Mouse (Mus musculus): ENCODE results near the gene Fry.

Gene Fry

DNA sequence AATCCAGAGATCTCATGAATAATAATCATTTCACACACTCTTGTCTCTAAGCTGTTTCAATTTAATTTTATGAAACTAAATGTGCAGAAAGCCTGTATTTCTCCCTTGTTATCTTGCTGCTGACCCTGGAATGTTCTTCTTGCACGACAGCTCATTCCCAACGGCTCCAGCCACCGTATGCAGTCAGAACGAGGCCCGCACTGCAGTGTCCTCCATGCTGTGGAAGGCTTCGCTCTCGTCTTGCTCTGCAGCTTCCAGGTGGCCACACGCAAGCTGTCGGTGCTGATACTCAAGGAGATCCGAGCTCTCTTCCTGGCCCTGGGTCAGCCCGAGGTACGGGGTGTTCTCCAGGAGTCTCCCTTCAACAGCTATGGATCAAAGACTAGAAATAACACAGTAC, 270.2 kb downstream of the Fry start:
- DNase-seq (ENCODE audit: low spot score in 2 of 2) = no peak

DNA sequence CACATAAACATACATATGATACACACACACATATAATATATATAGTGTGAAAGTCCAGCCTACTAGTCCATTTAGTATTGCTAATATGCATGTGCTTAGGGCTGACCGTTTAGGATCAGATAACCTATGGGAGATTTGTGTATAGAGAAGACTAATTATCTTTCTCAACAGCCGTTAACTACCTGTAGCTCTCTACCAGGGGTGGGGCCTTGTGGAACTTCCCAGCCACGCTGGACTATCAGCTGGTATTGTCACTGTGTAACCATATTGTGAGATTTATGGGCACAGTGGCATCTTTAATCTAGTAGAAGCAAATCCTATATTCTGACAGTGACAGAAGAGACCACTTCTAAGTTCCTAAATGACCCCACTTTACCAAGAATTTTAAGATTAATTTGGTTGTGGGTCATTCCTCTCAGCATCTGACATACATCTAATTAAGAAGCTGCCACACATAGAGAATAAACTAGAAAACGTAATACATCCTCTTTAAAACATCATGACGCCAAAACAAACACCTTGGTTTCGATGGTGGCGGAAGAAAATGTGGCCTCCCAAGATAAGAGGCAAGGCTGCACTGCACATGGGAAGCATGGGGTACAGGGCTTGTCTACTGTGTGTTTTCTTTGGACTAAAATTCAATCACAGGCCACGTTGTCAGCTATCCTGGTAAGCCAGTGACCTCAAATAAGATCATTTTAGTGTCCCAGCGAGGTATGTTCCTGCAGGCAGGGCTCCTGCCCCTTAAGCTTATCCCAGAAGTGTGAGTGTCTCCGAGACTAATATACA, 271.3 kb downstream of the Fry start:
- DNase-seq (ENCODE audit: low spot score in 2 of 2) = no peak

DNA sequence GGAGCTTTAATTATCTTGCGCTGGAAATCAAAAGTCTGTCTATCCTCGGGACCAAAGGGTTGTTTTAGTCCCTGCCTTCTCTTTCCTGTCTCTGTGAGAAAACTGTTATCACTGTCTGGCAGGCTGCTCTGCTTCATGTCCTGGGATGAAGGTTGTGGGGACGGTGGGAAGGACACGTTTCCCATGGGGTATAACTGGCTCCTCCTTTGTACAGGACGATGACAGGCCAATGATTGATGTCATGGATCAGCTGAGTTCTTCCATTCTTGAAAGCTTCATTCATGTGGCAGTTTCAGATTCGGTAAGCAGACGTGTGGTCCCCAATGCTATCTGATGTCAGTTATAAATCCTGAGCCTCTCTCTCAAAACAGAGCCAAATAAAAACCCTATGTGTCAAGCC, 272.0 kb downstream of the Fry start:
- DNase-seq (ENCODE audit: low spot score in 2 of 2) = no peak

DNA sequence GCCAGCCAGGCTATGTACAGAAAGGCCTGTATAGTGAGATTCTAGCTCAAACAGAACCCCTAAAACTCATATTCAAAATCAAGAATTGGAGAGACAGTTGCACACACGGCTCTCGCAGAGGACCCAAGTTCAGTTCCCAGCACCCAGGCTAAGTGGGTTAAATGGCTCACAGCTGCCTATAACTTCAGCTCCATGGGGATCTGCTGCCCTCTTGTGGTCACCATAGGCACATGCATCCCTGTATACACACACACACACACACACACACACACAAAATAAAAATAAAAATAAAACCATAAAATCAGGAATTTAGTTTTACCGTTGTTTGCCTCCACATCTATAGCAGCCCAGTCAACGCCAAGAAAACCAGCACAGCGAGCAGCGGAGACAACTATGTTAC, 276.2 kb downstream of the Fry start:
- no peak for DNase-seq (ENCODE audit: low spot score in 2 of 2)

DNA sequence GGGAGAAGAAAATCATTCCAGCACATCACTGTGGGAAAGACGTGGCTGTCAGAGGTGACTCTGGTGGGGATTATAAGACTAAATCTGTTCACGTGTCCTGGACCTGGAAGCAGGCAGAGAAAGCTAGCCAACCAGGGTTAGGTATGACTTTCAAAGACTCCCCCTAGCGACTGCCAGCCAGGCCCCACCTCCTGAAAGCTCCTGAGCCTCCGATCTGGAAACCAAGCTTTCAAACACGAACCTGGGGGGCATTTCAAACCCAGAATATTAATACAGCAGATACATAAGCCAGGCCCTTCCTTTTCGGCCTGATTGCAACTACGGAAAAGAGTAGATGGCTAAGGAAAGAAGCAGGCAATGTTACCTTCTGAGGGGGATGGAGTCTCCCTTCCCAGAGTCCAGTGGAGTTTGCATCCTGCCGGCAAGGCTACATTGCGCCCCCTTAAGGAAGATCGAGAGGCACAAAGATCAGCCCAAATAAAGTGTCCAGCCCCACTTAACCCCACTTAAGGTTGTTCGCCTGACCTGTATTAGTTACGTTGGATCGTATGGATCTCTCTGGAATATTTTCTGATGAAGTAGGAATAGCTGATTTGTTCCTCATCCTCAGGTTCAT, 284.5 kb downstream of the Fry start:
- DNase-seq (ENCODE audit: low spot score in 2 of 2) = no peak

DNA sequence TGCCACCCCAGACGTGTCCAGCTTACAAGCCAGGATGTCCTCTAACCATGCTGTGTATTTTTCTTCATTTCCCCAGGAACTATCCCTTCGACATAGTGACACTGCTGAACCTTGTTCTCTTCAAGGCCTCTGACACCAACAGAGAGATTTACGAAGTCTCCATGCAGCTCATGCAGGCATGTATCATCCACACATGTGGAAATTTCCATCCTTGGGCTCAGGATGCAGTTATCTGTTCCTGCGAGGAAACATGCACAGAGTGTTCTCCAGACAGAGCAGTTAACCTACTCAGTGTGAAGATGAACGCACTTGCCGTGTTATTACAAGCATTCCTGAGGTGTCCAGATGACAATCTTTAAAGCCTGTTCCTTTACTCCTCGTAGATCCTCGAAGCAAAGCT, 286.4 kb downstream of the Fry start:
- DNase-seq (ENCODE audit: low spot score in 2 of 2) = no peak

DNA sequence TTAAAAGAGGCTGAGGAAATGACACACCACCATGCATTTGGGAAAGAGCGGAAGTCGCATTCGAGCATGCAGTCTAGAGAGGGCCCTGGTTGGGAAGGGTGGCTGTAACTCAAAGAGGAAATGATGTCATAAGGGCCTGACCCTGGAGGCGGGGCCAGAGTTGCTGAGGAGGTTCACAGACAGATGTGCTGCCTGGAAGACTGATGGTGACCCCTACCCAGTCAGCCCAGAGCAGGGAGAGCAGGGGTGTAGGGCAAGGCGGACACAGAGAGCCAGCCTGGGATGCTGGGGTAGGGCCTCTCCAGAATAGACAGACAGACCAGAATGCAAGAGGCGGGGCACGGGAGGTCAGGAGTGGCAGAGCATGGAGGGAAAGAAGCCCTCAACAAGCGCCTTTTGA, 290.5 kb downstream of the Fry start:
- DNase-seq (ENCODE audit: low spot score in 2 of 2) = no peak

DNA sequence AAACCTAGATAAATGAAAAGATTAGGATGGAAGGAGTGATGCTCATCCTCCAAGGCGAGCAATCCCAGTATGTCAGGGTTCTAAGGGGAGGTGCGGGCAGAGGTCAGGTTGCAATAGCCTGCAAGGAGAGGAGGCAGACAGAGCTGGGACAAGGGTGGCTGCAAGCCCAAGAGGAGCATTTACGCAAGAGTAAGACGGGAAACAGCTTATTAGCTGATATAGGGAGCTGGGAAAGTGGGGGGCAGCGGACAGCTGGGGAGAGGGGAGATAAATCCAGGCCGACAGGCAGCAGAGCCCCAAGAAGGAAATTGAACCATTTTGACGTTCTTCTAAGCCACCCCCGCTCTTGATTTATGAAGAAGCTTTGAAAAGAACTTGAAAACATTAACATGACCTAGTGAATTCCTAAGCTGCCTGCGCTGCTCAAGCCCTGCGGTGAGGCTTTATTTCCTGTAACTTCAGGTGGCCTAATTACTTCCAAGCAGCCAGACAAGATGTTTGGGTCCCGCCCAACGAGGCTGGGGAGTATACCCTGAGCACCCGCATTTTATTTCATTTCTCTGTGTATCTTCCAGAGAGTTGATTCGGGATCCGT, 291.1 kb downstream of the Fry start:
- no peak for DNase-seq (ENCODE audit: low spot score in 2 of 2)

DNA sequence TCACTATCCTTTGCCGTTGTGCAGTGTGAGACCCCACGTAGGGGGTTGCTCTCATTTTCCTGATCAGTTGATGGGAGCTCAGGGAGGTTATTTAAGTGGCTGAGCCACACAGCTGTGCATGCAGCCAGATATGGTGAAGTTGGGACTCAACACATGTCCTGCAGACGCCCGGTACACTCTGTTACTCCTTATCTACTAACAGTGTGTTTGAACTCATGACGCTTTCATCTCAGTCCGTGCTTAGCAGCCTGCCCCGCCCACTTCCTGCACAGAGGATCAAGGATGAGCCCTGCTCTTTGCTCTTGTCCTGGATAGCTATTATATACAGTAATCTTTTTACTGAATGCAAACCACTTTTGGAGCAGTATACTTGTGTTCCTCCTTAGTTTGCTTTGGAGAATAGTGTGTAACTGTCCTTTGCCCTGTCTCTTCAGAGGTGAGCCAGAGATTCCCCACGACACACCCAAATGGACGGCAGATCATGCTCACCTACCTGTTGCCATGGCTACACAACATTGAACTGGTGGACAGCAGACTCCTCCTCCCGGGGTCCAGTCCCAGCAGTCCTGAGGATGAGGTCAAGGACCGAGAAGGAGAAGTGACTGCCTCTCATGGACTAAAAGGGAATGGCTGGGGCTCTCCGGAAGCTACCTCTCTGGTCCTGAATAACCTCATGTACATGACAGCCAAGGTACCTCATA, 294.5 kb downstream of the Fry start:
- no peak for DNase-seq (ENCODE audit: low spot score in 2 of 2)

DNA sequence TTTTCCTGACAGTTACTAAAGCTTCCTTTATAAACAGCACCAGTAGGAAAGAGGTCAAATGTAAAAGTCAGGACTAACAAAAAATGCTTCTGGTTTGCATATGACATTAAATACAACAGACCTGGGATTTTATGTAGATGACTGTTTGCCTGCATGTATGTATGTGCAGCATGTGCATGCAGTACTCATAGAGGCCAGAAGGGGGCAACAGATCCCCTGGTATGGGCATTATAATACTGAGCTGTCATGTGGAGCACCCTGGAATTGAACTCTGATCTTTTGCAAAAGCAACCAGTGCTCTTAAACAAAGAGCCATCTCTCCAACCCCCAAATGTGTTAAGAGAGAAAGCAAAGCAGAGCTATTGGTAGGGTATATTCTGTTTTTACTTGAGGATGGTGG, 296.4 kb downstream of the Fry start:
- DNase-seq (ENCODE audit: low spot score in 2 of 2) = no peak

DNA sequence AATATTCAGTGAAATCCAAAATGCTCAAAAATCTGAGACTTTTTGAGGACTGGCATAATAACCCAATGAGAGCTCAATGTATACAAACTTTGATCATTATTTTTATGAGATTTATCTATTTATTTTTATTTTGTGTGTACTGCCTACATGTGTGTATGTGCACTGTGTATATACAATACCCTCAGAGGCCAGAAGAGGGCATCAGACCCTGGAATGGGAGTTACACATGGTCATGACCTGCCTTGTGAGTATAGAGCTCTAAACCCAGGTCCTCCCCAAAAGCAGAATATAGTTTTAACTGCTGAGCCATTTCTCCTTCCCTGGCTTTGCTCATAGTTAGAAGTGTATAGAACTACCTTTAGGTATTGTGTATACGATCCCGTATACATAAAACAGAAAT, 298.8 kb downstream of the Fry start:
- no peak for DNase-seq (ENCODE audit: low spot score in 2 of 2)

DNA sequence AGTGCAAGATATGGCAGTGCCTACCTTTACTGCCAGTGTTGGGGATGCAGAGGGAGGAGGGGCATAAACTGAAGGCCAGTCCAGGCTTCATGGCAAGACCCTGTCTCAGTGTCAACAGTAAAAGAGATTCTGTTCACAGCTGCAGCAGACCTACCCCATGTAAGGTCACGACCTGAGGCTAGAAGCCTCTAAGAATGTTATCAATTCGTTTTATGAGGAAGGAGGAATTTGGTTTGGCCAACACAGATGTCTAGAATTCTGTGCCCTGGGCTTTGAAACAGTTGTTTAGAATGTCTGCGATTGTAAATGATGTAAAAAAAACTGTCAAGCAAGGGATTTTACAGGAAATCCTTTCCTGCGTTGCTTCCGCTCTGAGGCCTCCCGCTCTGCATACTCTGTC, 299.6 kb downstream of the Fry start:
- no peak for DNase-seq (ENCODE audit: low spot score in 2 of 2)

DNA sequence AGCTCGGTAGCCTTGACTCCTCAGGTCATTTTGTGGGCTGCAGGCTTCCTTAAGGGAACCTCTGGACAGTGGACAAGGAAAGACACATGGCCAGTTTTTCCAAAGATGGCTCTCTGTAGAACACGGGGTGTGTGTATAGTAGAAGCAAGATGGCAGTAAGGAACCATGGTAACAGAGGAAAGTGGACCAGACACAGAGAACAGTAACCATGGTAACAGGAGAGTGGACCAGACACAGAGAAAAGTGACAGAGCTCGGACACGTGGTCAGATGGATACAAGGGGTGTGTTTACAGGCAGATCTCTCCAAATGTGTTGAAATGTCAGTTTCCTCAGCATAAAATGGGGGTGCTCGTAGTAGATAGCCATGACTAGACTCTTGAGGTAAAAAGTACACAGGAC, 306.6 kb downstream of the Fry start:
- DNase-seq (ENCODE audit: low spot score in 2 of 2) = no peak

DNA sequence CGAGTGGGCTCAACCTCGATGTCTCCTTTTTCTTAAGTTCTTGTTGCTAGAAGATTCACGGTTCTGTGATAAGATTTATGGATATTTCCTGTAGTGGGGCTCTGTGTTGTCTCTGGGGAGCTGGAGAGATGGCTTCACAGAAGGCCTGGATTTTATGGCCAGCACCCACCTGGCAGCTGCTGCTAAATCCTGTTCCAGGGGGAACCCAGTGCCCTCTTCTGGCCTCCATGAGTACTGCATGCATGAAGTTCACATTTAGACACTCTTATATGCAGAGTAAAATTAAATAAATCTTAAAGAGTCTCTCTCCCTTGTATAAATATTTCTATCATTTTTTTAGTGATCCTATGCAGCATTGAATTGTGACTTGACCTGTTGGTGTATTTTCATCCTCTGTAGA, 308.1 kb downstream of the Fry start:
- no peak for DNase-seq (ENCODE audit: low spot score in 2 of 2)

DNA sequence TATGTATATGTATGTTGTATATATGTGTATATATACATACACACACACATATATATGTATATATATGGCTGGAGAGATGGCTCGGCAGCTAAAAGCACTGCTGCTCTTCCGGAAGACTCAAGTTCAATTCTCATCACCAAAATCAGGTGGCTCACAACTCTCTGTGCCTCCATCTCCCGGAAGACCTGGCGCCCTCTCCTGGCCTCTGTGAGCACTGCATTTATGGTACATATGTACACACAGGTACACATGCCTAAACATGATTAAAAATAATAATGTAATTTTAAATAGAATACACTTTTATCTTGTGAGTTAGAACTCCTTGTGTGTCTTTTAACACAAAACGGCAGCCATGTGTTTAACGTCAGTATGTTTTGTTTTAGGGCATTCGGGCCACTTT, 312.8 kb downstream of the Fry start:
- DNase-seq (ENCODE audit: low spot score in 2 of 2) = no peak

DNA sequence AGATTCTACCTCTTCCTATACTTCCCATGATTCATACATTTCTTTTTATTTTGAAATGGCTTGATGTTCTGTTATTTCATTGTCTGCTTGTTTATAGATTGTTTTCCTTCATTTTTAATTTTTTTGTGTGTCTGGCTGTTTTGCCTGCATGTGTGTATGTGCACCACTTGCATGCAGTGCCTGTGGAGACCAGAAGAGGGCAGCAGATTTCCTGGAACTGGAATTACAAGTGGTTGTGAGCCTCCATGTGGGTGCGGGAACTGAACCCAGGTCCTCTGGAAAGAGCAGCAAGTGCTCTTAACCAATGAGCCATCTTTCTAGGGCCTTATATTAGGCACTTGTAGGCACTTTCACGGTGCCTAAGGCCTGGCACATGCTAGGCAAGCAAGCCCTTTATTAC, 314.5 kb downstream of the Fry start:
- no peak for DNase-seq (ENCODE audit: low spot score in 2 of 2)

DNA sequence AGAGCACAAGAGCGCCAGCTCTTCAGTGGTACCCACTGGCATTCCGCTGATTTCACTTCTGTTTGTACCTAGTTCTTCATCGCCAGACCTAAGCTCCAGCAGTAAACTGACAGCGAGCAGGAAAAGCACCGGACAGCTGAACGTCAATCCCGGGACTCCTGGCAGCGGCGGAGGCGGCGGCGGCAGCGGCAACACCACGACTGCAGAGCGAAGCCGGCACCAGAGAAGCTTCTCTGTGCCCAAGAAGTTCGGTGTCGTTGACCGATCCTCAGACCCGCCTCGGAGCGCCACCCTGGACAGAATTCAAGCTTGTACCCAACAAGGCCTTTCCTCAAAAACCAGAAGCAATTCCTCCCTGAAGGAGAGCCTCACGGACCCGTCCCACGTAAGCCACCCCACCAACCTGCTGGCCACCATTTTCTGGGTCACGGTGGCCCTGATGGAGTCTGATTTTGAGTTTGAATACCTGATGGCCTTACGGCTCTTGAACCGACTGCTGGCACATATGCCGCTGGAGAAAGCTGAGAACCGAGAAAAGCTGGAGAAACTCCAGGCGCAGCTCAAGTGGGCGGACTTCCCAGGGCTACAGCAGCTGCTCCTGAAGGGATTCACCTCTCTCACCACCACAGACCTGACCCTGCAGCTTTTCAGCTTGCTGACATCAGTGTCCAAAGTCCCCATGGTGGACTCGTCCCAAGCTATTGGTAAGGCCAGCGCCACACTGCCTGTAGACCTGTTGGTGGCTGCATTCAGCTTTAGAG, 318.4 kb downstream of the Fry start:
- no peak for DNase-seq (ENCODE audit: low spot score in 2 of 2)

DNA sequence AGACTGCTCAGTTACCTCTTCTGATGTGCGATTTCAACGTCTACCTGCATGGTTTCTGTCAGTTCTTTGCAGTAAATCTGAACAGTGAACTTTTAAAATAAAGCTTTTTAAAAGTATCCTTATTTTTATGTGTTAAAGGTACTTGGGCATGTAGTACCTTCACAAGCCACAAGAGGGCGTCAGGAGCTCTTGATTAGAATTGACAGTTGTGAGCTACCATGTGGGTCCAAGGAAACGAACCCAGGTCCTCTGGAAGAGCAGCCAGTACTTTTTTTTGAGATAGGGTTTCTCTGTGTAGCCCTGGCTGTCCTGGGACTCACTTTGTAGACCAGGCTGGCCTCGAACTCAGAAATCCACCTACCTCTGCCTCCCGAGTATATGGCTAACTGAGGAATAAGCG, 323.2 kb downstream of the Fry start:
- no peak for DNase-seq (ENCODE audit: low spot score in 2 of 2)

DNA sequence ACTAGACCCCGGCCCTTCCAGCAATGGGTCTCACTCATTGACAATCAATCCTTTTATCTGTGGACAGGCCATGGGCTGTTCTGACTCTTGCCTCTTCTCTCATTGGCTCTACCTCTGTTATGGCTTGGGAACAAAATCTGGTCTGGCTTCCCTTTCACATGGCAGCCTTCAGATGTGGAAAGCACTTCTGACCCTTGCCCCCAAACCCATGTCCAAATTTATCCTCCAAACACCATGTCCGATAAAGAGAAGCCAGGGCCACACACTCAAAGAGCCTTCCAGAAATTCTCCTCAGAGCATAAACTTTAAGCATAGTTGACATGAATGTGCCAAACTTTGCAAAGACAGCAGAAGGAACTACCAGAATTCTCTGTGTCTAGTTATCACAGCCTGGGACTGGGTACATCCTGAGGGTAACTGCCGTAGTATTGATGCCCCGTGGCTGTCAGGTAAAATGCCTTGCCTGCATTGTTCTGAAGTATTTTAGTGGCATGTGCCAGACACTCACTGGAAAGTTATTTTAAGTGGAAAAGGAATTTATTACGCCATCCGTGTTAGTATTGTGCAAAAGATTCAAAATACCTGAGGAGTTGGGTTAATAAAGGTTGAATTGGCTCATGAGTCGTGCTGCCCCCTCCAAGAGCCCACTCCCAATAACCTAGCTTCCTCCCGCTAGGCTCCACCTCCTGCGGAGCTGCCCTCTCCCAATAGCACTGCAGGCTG, 333.0 kb downstream of the Fry start:
- no peak for DNase-seq (ENCODE audit: low spot score in 2 of 2)

DNA sequence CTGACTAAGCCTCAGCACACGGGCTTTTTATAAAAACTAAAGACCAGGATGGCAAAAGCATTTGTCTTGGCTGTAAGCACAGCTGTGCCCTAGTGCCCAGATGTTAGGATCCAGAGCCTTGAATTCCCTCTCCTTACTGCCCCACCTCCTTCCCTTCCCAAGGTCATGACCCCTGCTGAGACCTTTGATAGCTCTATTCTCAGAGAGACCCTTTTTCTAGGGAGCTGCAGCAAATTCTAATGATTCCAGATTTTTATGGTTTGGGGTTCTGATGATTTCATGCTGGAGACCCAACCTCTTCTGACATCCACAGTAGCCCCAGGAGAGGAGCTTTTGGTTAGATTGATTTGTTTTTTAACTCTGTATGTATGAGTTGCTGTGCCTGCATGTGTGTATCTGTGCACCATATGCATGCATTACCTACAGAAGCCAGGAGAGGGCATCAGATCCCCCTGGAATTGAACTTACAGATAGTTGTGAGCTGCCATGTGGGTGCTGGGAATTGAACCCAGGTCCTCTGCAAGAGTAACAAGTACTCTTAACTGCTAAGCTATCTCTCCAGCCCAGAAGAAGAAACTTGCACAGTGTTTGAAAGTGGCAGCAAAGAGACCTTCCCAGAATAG, 333.7 kb downstream of the Fry start:
- DNase-seq (ENCODE audit: low spot score in 2 of 2) = no peak

DNA sequence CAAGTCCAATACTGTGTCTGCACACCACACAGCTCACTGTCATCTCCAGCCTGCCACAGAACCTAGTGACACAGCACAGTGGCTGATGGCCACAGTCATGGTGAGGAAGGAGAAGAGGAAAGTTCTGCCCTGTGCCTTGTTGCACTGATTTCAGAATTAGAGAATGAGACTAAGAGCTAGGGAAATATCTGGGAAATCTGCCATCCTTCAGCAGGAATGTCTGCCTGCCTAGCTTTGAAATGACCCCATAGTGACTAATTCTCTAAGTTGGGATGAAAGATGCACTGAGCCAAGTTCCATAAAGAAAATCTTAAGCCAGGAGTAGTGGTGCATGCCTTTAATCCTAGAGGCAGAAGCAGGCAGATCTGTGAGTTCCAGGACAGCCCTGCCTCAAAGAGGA, 334.2 kb downstream of the Fry start:
- DNase-seq (ENCODE audit: low spot score in 2 of 2) = no peak
